Mouse (Mus musculus) left cerebral cortex, adult 2 months (tissue): ENCODE data around the gene Noxo1. TPM values are rescaled to one million over a fixed set of nuclear protein-coding genes. Genes with fewer than 3 reads are reported as not detected.

Source experiments
- DNase-seq, 2 experiments: peaks; one replicate each; pipeline ENCODE4 v3.0.0; 2021 to 2022; ENCODE audit warnings: low spot score in 2 of 2, mixed read lengths in 1 of 2; ENCODE audit errors: extremely low spot score in 1 of 2
- H3K27ac ChIP-seq: fragments of 200-600 bp; 2 replicates; pipeline ENCODE4 v1.8.1; 2022
- H3K4me3 ChIP-seq: fragments of 200-600 bp; 2 replicates; pipeline ENCODE4 v1.8.1; 2022
- CTCF ChIP-seq: fragments of 200-600 bp; IDR thresholded peaks from 2 replicates; pipeline ENCODE4 v1.8.1; 2022; ENCODE audit warnings: antibody characterized with exemption, mild to moderate bottlenecking, moderate library complexity
- intact Hi-C: fragments of 180-260 bp; cut with DNase I; formaldehyde crosslinking; loops from one replicate; pipeline ENCODE4 v1.15.1; 2025
- total RNA-seq, 2 experiments: library from RNA; stranded (reverse); gene quantifications; 2 replicates each; pipeline ENCODE4 v1.2.3; 2021

The Noxo1 gene
- total RNA-seq, 2 experiments from 2014 or later = 3.2 to 3.9 TPM

DNA sequence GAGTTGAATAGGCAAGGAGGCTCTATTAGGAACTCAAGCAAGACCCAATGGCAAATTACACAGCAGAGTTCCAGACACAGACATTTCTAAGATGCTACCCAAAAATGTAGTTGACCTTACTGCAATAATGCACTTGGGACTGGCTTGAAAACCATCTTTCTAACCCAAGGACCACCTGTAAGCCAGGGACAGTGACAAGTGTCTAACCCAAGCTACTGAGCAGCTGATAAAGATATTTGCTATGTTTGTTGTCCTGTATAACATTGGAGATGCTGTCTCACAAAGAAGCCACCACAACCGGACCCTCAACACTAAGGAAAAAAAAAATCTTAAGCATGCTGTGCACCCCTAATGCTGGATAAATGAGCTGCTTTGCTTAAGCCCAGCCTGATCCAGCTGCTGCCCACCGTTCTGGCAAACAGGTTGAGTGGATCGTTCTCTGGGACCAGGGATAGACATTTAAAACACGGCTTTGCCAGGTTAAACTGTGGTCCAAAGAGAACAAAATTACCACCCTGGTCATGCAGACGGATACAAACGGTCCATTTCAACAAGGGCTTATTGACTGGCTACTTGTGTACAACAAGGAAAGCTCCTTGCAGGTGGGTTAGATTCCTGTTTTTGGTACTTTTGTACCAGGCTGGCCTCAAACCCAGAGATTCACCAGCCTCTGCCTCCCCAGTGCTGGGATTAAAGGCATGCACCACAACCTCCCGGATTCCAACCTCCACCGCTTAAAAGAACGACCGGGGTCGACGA lies 27.3 kb downstream of the Noxo1 start:
- intact Hi-C loops = no loop called here
- TF ChIP-seq CTCF = no peak
- DNase-seq = peak in 1 of 2 experiments; percentile 7
- Histone ChIP-seq H3K27ac (peak overlapping the region; percentile 98), H3K4me3 (peak overlapping the region; percentile 87)

DNA sequence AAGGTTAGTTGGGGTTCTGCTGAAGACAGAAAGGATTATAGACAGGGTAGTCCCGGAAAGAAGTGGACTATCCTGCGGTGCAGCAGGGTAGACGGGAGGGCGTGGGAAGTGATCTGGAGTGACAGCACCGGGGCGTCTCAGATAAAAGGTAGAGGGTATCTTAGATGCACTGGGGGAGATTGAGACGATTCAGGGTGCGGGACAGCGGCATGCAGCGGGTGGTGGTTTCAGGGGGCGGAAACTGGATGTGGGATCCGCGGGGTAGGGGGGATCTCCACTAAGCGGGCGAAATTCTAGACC lies 27.8 kb downstream of the Noxo1 start:
- Histone ChIP-seq H3K4me3 (peak overlapping the region; percentile 87), H3K27ac (peak overlapping the region; percentile 98)
- intact Hi-C loops = no loop called here
- DNase-seq = no peak
- no peak for TF ChIP-seq CTCF

DNA sequence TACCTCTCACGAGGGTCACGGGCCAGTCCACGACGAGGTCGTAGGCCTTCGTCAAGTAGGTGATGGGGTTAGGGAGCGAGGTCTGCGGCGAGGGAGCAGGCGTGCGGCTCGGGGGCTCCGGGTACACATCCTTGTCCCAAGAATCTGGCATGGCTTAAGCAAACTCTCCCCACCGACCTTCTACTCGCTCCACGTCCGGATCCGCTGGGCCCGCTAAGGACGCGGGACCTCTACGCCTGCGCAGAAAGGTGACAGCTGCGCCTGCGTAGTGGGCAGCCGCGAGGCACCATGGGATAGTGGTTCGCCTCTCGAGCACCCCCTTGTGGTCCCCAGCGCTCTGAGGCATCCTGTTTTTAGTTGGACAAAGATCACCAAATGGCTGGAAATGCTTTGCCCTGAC lies 28.1 kb downstream of the Noxo1 start, which contains the start of gene Ndufb10:
Gene Ndufb10 (minus strand): TSS at position 295 of the 400 bp plus-strand sequence.
- TF ChIP-seq CTCF = peak; percentile 97
- Histone ChIP-seq H3K4me3 (peak within 1 kb of the TSS; percentile 87), H3K27ac (peak within 1 kb of the TSS; percentile 98)
- intact Hi-C loops = no loop called here
- DNase-seq = peak; percentile 93 to 98

DNA sequence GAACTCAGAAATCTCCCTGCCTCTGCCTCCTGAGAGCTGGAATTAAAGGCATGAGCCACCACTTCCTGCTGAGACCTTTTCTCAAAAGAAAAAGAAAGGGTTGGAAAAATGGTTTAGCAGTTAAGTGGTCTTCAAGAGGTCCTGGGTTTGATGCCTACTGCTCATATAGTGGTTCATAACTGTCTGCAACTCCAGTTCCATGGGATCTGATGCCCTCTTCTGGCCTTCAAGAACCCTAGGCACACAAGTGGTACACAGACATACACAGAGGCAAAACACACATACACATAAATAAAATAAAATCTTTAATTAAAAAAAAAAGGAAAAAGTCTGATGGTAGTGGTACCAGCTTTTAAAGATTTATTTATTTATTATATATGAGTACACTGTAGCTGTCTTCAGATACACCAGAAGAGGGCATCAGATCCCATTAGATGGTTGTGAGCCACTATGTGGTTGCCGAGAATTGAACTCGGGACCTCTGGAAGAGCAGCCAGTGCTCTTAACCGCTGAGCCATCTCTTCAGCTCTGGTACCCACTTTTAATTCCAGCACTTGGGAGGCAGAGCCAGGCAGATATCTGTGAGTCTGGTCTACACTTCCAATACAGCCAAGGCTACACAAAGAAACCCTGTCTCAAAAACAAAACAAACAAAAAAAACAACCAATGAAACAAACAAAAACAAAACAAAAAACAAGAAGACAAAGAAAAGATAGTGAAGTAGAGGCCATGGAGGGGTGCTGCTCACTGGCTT lies 29.8 kb downstream of the Noxo1 start:
- intact Hi-C loops = no loop called here
- TF ChIP-seq CTCF = no peak; the same call in 1 of the 2 replicates
- DNase-seq = no peak

DNA sequence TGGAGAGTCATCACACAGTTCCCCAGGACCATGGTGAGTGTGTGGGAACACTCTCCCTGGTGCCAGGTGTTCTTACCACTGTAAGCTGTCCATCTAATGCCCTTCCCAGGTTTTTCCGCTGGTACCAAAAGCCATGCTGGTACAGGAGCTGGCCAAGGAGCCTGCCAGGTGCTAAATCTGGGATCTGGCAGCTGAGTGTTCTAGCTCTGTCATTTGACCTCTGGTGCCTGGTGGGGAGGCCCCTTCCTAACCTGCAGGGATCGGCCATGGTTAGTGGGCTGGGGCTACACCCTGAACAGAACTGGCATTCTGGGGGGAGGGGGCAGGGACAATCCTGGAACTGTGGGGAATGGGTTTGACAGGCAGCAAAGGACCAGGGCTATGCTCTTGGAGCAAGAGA lies 31.6 kb downstream of the Noxo1 start, which contains the start of gene Rpl3l:
Gene Rpl3l (plus strand): TSS at position 203 of the 400 bp plus-strand sequence.
- TF ChIP-seq CTCF = no peak
- intact Hi-C loops = no loop called here
- peak in 1 of 2 experiments; percentile 6 for DNase-seq
- Histone ChIP-seq H3K4me3 (no peak within 1 kb of the TSS), H3K27ac (no peak within 1 kb of the TSS)

More for the DNA sequence above, 29.8 kb downstream of the Noxo1 start:
- H3K27ac ChIP-seq = no peak overlapping the region
- H3K4me3 ChIP-seq = no peak overlapping the region

DNA sequence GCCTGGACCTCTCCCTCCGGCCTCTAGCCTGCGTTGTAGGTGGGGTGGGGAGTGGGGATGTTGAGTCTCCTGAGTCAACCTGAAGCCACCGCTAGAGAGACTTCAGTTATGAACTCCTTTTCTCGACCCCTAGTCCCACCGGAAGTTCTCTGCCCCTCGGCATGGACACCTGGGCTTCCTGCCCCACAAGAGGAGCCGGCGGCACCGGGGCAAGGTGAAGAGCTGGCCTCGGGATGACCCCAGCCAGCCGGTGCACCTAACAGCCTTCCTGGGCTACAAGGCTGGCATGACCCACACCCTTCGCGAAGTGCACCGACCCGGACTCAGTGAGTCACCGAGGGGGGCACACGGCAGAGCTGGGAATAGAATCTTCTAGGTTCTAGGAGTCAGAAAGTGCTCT lies 32.1 kb downstream of the Noxo1 start:
- no peak for TF ChIP-seq CTCF
- intact Hi-C loops = no loop called here
- DNase-seq = peak in 1 of 2 experiments; percentile 6
- H3K4me3 ChIP-seq = no peak overlapping the region
- no peak overlapping the region for H3K27ac ChIP-seq

DNA sequence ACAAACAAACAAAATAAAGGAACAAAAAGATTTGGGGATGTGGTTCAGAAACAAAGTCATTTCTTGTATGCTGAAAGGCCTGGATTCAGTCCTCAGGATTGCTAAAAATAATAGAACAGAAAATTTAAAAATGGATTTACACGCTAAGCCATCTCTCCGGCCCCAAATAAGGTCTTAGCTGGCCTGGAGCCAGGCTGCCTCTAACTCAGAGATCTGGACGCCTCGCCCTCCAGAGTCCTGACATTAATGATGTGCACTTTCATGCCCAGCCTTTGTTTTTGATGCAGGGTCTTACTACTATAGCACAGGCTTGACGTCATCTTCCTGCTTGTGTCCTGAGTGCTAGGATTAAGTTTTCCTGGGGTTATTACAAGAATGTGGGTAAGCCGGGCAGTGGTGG lies 33.0 kb downstream of the Noxo1 start:
- DNase-seq = no peak
- no peak overlapping the region for H3K4me3 ChIP-seq
- H3K27ac ChIP-seq = no peak overlapping the region
- intact Hi-C loops = no loop called here
- TF ChIP-seq CTCF = no peak

DNA sequence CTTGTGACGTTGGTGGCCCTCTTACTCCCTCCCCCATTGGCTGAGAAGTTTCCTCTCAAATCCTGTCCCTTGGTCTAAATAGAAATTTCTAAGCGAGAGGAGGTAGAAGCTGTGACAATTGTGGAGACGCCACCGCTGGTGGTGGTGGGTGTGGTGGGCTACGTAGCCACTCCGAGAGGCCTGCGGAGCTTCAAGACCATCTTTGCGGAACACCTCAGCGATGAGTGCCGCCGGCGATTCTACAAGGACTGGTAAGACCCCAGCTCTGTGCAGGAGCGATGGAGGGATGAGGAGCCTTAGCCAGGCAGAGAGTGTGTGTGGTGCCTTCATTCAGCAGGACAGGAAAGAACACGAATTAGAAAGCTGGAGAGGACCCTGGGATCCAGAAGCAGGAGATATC lies 34.8 kb downstream of the Noxo1 start:
- H3K27ac ChIP-seq = no peak overlapping the region
- H3K4me3 ChIP-seq = no peak overlapping the region
- no peak for TF ChIP-seq CTCF
- no peak for DNase-seq
- intact Hi-C loops = no loop called here

DNA sequence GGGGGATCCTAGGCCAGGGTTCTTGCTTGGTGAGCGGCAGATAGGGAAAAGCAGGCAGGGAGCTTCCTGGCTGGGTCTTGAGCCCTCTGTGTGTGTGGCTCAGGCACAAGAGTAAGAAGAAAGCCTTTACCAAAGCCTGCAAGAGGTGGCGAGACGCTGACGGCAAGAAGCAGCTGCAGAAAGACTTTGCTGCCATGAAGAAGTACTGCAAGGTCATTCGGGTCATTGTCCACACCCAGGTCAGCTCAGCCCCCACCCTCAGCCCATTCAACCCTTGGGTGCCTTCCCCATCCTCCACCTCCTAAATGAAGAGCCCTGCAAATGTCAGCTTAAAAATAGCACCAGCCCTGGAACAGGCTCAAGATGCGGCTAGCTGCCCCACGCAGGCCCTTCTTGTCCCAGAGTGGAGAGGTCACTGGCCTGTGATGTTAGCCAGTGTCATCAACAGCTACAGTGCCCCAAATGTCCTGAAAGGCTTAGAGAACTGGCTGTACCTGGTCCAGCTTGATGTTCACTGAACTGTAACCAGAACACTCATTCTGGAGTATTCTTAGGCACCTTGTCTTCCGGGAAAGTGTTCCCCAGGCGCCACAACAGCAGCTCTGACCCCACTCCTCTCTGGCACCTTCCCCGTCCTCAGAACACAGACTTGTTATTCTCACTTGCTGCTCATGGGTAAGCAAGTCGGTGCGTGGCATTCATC lies 36.4 kb downstream of the Noxo1 start:
- intact Hi-C loops = no loop called here
- no peak overlapping the region for H3K27ac ChIP-seq
- no peak for TF ChIP-seq CTCF
- no peak overlapping the region for H3K4me3 ChIP-seq
- no peak for DNase-seq

- Histone ChIP-seq H3K4me3 (no peak overlapping the region), H3K27ac (no peak overlapping the region)
- no peak for DNase-seq
- intact Hi-C loops = no loop called here
- TF ChIP-seq CTCF = no peak
These were observed 37.5 kb downstream of the Noxo1 start for GRCm38 (mm10) chr17:24733434-24734050.

- DNase-seq = no peak
- H3K4me3 ChIP-seq = no peak overlapping the region
- intact Hi-C loops = no loop called here
- H3K27ac ChIP-seq = no peak overlapping the region
- peak; percentile 32 for TF ChIP-seq CTCF
These were observed 38.5 kb downstream of the Noxo1 start for GRCm38 (mm10) chr17:24734513-24734912.

GRCm38 (mm10) chr17:24735446-24735845 lies 39.4 kb downstream of the Noxo1 start:
- DNase-seq = no peak
- H3K4me3 ChIP-seq = no peak overlapping the region
- no peak overlapping the region for H3K27ac ChIP-seq
- intact Hi-C loops = no loop called here
- TF ChIP-seq CTCF = no peak
